Mouse (Mus musculus) lung, postnatal 10 days (tissue): ENCODE measurements around the gene Dus1l.
"Not testable (repeated sequence)": the region's sequence is repeated elsewhere in the genome, so short reads cannot be mapped to it uniquely, and the experiment has no call there.

Experiments
- DNase-seq: peaks from one replicate; pipeline ENCODE4 v3.0.0; 2021

Dus1l gene

GRCm38 (mm10) chr11:120818251-120818650, 22.0 kb upstream of the Dus1l start:
- no peak for DNase-seq

GRCm38 (mm10) chr11:120817358-120817757, 21.2 kb upstream of the Dus1l start:
- no peak for DNase-seq

- DNase-seq = no peak
These were observed 15.9 kb upstream of the Dus1l start for GRCm38 (mm10) chr11:120812068-120812467.

GRCm38 (mm10) chr11:120808010-120808409, 11.8 kb upstream of the Dus1l start:
- no peak for DNase-seq

- DNase-seq = no peak
These were observed 9.4 kb upstream of the Dus1l start for GRCm38 (mm10) chr11:120805375-120806298.

- DNase-seq = no peak
These were observed 8.6 kb upstream of the Dus1l start for GRCm38 (mm10) chr11:120804769-120805168.

GRCm38 (mm10) chr11:120804274-120804673, 8.1 kb upstream of the Dus1l start:
- no peak for DNase-seq

GRCm38 (mm10) chr11:120800061-120800904, 4.1 kb upstream of the Dus1l start:
- DNase-seq = peak; percentile 96

- peak; percentile 58 for DNase-seq
These were observed 3.2 kb upstream of the Dus1l start for GRCm38 (mm10) chr11:120799316-120799890.

GRCm38 (mm10) chr11:120798244-120798643, 2.0 kb upstream of the Dus1l start:
- DNase-seq = peak; percentile 43

- DNase-seq = no peak
These were observed 377 bp upstream of the Dus1l start for GRCm38 (mm10) chr11:120796614-120796946.

- no peak for DNase-seq
These were observed 3.6 kb downstream of the Dus1l start for GRCm38 (mm10) chr11:120792652-120793051.

- no peak for DNase-seq
These were observed 6.4 kb downstream of the Dus1l start for GRCm38 (mm10) chr11:120789810-120790209.

- no peak for DNase-seq
These were observed 6.8 kb downstream of the Dus1l start for GRCm38 (mm10) chr11:120789355-120789754.

GRCm38 (mm10) chr11:120788460-120788859, 7.7 kb downstream of the Dus1l start:
- not testable (repeated sequence) for DNase-seq

GRCm38 (mm10) chr11:120785145-120785544, 11.1 kb downstream of the Dus1l start:
- no peak for DNase-seq

GRCm38 (mm10) chr11:120784064-120784791, 12.0 kb downstream of the Dus1l start, which contains the start of the genes Rfng and Gps1:
Rfng (minus strand) TSS chr11:120784207.
Gps1 (plus strand) TSS chr11:120784272.
- DNase-seq = peak; percentile 87

- DNase-seq = no peak
These were observed 12.7 kb downstream of the Dus1l start for GRCm38 (mm10) chr11:120783426-120784063.

- DNase-seq = not testable (repeated sequence)
These were observed 14.8 kb downstream of the Dus1l start for GRCm38 (mm10) chr11:120781361-120781760.

GRCm38 (mm10) chr11:120779876-120780275, 16.3 kb downstream of the Dus1l start:
- no peak for DNase-seq

- DNase-seq = no peak
These were observed 19.1 kb downstream of the Dus1l start for GRCm38 (mm10) chr11:120777123-120777522.
